Mouse (Mus musculus): ENCODE results near the gene Vwa8.

Gene Vwa8

DNA sequence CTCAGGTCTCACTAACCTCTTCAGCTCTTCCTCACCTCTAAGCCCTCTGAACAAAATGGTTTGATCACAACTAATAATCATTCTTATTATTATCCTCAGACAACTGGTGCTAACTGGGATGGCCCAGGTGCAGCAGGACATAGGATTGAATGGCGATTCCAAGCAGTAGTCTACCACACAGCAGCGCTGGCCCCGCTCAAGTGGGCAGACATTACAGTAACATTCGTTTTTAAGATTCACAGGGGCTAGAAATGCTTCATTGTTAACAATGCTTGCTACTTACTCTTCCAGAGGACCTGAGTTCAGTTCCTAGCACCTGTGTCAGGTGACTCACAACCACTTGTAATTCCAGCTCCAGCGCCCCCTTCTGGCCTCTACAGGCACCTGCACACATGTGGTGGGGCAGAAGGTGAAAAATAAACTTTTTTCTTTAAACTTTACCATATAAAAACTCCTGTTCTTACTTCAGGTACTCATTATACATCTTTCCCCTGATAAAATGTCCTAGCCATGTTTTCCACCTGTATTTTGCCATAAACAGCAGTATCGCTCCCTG, 290.3 kb downstream of the Vwa8 start:
- Histone ChIP-seq H3K27me3 (ENCODE audit: insufficient read depth, low read length) (no peaks in the 10 kb centered on the region), H3K9me3 (ENCODE audit: low read length) (no peaks in the 10 kb centered on the region), H3K4me3 (replicated peaks; ENCODE audit: low read length) (no peak overlapping the region), H3K36me3 (ENCODE audit: insufficient read depth, low read length) (no peaks in the 10 kb centered on the region), H3K4me1 (replicated peaks; ENCODE audit: low read depth, low read length) (peaks cover 44% of the 10 kb centered on the region)
- peak; percentile 61 for TF ChIP-seq CTCF (conservative IDR thresholded peaks at IDR 0.05; ENCODE audit: low read length)
- TF ChIP-seq NANOG (IDR thresholded peaks at IDR 0.05; ENCODE audit: borderline replicate concordance, low read length): no peak

DNA sequence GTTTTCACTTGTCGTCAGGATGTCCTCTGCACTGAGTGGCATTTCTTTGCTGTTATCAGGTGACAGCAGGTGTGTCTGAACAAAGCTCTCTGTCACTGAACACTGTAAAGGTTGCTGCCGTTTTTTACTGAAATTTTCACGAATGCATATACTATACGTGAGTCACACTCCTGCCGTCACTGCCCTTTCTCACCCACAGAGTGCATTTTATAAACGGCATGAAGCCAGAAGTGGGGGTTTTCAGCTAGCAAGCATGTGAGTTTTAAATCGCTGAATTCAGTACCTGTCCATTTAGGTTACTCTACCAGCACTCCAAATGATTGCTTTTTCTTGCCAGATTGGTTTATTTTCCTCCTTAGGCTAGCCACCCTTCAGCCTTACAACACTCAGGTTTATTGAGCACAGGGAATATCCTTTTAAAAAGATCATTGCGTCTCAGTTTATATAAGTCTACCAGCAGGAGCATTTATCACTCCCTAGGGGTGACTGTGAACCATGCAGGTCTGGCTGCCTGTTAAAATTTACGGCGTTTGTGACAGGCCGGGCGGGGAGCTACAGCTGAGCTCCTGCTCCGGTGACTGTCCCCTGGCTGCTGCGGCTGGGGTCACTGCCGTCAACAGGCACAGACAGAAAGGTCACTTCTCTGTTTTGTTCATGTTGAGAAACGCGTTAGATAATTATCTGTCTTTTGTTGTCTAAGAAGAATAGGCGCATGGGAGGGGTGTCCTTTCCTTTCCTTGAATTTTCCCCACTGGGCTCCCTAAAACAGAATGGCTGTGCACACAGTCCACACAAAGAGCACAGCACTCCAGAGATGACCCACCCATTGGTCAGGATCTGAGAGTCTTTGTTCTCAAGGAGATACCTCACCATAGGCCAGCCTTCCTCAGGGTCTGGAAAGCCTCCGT, 291.3 kb downstream of the Vwa8 start:
- Histone ChIP-seq H3K27me3 (ENCODE audit: insufficient read depth, low read length) (no peaks in the 10 kb centered on the region), H3K4me1 (replicated peaks; ENCODE audit: low read depth, low read length) (peaks cover 38% of the 10 kb centered on the region), H3K9me3 (ENCODE audit: low read length) (no peaks in the 10 kb centered on the region), H3K4me3 (replicated peaks; ENCODE audit: low read length) (peak overlapping the region; percentile 24; the same call in 1 of the 2 replicates), H3K36me3 (ENCODE audit: insufficient read depth, low read length) (no peaks in the 10 kb centered on the region)
- TF ChIP-seq POU5F1 (IDR thresholded peaks at IDR 0.05; ENCODE audit: borderline replicate concordance, low read length) (no peak), NANOG (IDR thresholded peaks at IDR 0.05; ENCODE audit: borderline replicate concordance, low read length) (0 out of 2 replicates have a peak, but pooled peaks have one; percentile 21)

- H3K36me3 ChIP-seq (ENCODE audit: insufficient read depth, low read length): no peaks in the 10 kb centered on the region
- no peak for TF ChIP-seq NANOG (IDR thresholded peaks at IDR 0.05; ENCODE audit: borderline replicate concordance, low read length)
- no peak for TF ChIP-seq CTCF (conservative IDR thresholded peaks at IDR 0.05; ENCODE audit: low read length)
- TF ChIP-seq POU5F1 (IDR thresholded peaks at IDR 0.05; ENCODE audit: borderline replicate concordance, low read length): no peak
- no peaks in the 10 kb centered on the region for H3K9me3 ChIP-seq (ENCODE audit: low read length)
- H3K4me3 ChIP-seq (replicated peaks; ENCODE audit: low read length): peak overlapping the region; percentile 24; the same call in 1 of the 2 replicates
- H3K27me3 ChIP-seq (ENCODE audit: insufficient read depth, low read length): no peaks in the 10 kb centered on the region
- peaks cover 35% of the 10 kb centered on the region for H3K4me1 ChIP-seq (replicated peaks; ENCODE audit: low read depth, low read length)
These were observed 292.0 kb downstream of the Vwa8 start for GRCm38 (mm10) chr14:79140826-79141219.

- Histone ChIP-seq H3K4me1 (replicated peaks; ENCODE audit: low read depth, low read length) (peaks cover 35% of the 10 kb centered on the region), H3K27me3 (ENCODE audit: insufficient read depth, low read length) (no peaks in the 10 kb centered on the region), H3K36me3 (ENCODE audit: insufficient read depth, low read length) (no peaks in the 10 kb centered on the region), H3K9me3 (ENCODE audit: low read length) (no peaks in the 10 kb centered on the region), H3K4me3 (replicated peaks; ENCODE audit: low read length) (no peak overlapping the region)
- TF ChIP-seq CTCF (conservative IDR thresholded peaks at IDR 0.05; ENCODE audit: low read length): no peak
- TF ChIP-seq NANOG (IDR thresholded peaks at IDR 0.05; ENCODE audit: borderline replicate concordance, low read length): no peak
- TF ChIP-seq POU5F1 (IDR thresholded peaks at IDR 0.05; ENCODE audit: borderline replicate concordance, low read length): no peak
These were observed 293.5 kb downstream of the Vwa8 start for GRCm38 (mm10) chr14:79142342-79142741.

DNA sequence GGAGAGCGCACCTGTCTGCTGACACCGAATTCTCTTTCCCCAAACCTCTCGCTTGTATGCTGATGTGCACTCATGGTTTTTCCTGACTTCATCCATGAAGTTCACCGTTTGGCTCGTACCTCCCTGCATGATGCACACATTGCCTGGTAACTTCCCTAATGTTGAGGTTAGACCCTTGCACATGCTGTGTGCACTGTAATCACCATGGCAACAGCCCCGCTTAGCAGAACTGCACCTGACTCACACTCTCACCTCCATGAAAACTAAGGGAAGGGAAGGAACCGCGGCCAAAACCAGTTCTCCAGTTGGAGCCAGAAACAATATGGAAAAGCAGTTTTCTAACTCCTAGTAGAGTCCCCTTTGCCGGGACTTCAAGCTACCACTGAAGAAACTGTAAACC, 294.8 kb downstream of the Vwa8 start:
- Histone ChIP-seq H3K9me3 (ENCODE audit: low read length) (no peaks in the 10 kb centered on the region), H3K27me3 (ENCODE audit: insufficient read depth, low read length) (no peaks in the 10 kb centered on the region), H3K4me1 (replicated peaks; ENCODE audit: low read depth, low read length) (peaks cover 35% of the 10 kb centered on the region), H3K4me3 (replicated peaks; ENCODE audit: low read length) (no peak overlapping the region), H3K36me3 (ENCODE audit: insufficient read depth, low read length) (no peaks in the 10 kb centered on the region)
- TF ChIP-seq NANOG (IDR thresholded peaks at IDR 0.05; ENCODE audit: borderline replicate concordance, low read length) (no peak), CTCF (conservative IDR thresholded peaks at IDR 0.05; ENCODE audit: low read length) (no peak), POU5F1 (IDR thresholded peaks at IDR 0.05; ENCODE audit: borderline replicate concordance, low read length) (no peak)

DNA sequence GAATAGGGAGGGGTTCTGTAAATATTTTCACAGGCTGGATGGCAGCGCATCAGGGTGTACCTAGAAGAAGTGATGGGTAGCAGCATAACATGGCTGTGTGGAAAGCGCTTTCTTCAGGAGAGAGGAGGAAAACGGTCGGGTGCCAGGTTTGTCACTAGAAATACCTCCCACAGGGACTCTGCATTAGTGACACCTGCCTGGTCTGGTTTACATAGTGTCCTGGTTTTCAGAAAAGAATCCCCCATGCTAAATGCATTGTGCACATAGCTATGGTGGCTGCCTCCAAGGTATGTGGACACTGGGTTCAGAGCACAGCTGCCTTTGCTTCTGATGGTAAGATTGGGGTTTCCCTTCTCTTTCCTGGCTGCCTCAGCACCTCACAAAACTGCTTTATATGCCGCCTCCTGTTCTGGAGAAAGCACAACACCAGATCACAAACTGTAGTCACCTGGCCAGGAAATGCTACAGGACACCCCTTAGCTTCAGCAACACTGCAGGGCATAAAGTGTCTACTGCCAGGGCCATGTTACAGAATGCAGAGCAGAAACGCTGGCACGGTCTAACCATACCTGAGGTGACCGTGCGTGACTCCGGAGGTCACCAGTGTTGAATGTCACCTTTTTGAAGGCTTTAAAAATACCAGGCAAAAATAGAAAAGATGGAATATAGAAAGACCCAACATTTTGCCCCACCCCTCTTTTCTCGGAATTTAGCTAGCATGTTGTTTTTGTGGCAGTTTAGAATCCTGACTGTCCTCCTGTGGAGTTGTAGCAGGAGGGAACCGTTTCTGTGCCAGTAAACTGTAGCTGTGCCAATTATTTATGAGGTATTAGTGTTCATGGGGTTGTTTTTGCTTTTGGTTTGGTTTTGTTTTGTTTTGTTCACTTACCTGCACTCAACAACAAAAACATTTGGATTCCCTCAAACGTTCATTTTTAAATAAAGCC, 295.7 kb downstream of the Vwa8 start:
- TF ChIP-seq NANOG (IDR thresholded peaks at IDR 0.05; ENCODE audit: borderline replicate concordance, low read length) (no peak), POU5F1 (IDR thresholded peaks at IDR 0.05; ENCODE audit: borderline replicate concordance, low read length) (no peak), CTCF (conservative IDR thresholded peaks at IDR 0.05; ENCODE audit: low read length) (no peak)

GRCm38 (mm10) chr14:79151711-79152110, 302.9 kb downstream of the Vwa8 start:
- Histone ChIP-seq H3K36me3 (ENCODE audit: insufficient read depth, low read length) (no peaks in the 10 kb centered on the region), H3K4me1 (replicated peaks; ENCODE audit: low read depth, low read length) (no peaks in the 10 kb centered on the region), H3K27me3 (ENCODE audit: insufficient read depth, low read length) (no peaks in the 10 kb centered on the region), H3K9me3 (ENCODE audit: low read length) (no peaks in the 10 kb centered on the region), H3K4me3 (replicated peaks; ENCODE audit: low read length) (no peak overlapping the region)
- TF ChIP-seq NANOG (IDR thresholded peaks at IDR 0.05; ENCODE audit: borderline replicate concordance, low read length): no peak
- TF ChIP-seq POU5F1 (IDR thresholded peaks at IDR 0.05; ENCODE audit: borderline replicate concordance, low read length): no peak
- TF ChIP-seq CTCF (conservative IDR thresholded peaks at IDR 0.05; ENCODE audit: low read length): no peak

More for the DNA sequence above, 295.7 kb downstream of the Vwa8 start:
- Histone ChIP-seq H3K4me3 (replicated peaks; ENCODE audit: low read length) (no peak overlapping the region), H3K4me1 (replicated peaks; ENCODE audit: low read depth, low read length) (peaks cover 31% of the 10 kb centered on the region), H3K27me3 (ENCODE audit: insufficient read depth, low read length) (no peaks in the 10 kb centered on the region), H3K36me3 (ENCODE audit: insufficient read depth, low read length) (no peaks in the 10 kb centered on the region), H3K9me3 (ENCODE audit: low read length) (no peaks in the 10 kb centered on the region)

DNA sequence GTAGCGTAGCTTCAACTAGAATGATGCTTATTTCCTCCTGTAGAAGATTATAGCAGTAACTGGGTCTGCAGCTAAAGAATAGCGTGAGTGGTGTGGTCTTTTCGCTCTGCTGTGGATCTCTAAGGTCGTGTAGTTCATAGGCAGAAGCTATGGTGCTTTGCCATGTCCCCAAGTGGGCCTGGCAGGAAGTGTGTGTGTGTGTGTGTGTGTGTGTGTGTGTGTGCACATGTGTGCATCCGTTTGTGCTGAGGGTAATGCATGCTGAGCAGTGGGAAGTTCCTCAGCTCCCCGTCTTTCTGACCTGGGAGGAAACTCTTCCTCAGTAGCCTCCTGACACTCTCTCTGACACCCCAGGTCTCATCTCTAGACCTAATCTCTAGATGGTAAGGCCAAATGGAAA, 305.0 kb downstream of the Vwa8 start:
- no peaks in the 10 kb centered on the region for H3K36me3 ChIP-seq (ENCODE audit: insufficient read depth, low read length)
- no peak overlapping the region for H3K4me3 ChIP-seq (replicated peaks; ENCODE audit: low read length)
- H3K4me1 ChIP-seq (replicated peaks; ENCODE audit: low read depth, low read length): no peaks in the 10 kb centered on the region
- H3K9me3 ChIP-seq (ENCODE audit: low read length): no peaks in the 10 kb centered on the region
- H3K27me3 ChIP-seq (ENCODE audit: insufficient read depth, low read length): no peaks in the 10 kb centered on the region
- TF ChIP-seq CTCF (conservative IDR thresholded peaks at IDR 0.05; ENCODE audit: low read length): no peak
- TF ChIP-seq POU5F1 (IDR thresholded peaks at IDR 0.05; ENCODE audit: borderline replicate concordance, low read length): no peak
- no peak for TF ChIP-seq NANOG (IDR thresholded peaks at IDR 0.05; ENCODE audit: borderline replicate concordance, low read length)
